In genomic region chr11:98595473-98595872, GRCm38 (mm10) we compare ENCODE assay signal across 27 mouse cellular contexts. TPM values are rescaled to one million over a fixed set of nuclear protein-coding genes. Genes with fewer than 3 reads are reported as not detected.
DNase-seq lines count a peak whose midpoint lies in the region; TF ChIP-seq lines count a peak whose summit lies in the region.
"Had no signal": no experiment of that assay in that cellular context is flagged by ENCODE, and none has a peak within 500 bp of the region (broad histone marks: within the 10 kb centered on the region; RNA-seq: fewer than 3 reads in every experiment).

No protein-coding gene starts in this region.

- H3K79me2 ChIP-seq in C2C12 (ENCODE audit: control insufficient read depth, insufficient read depth) (no peaks in the 10 kb centered on the region), myocyte (ENCODE audit: control insufficient read depth, insufficient read depth) (no peaks in the 10 kb centered on the region)

- H3K36me3 ChIP-seq in heart, embryonic 10.5 days: no peaks in the 10 kb centered on the region
- no peaks in the 10 kb centered on the region for H3K36me3 ChIP-seq in C2C12 (ENCODE audit: control insufficient read depth, insufficient read depth)
- no peaks in the 10 kb centered on the region for H3K36me3 ChIP-seq in myocyte (ENCODE audit: control insufficient read depth, insufficient read depth)
- H3K36me3 ChIP-seq: embryonic facial prominence, embryonic 13.5 days; embryonic facial prominence, embryonic 15.5 days; forebrain, embryonic 10.5 days; forebrain, embryonic 12.5 days; G1E had no signal

- TF ChIP-seq POLR2A in myocyte (IDR thresholded peaks at IDR 0.05; ENCODE audit: insufficient read length, low read depth): no peak

- H3K27me3 ChIP-seq in heart, embryonic 10.5 days (ENCODE audit: insufficient read depth, poor library complexity, severe bottlenecking): peaks cover 32% of the 10 kb centered on the region
- H3K27me3 ChIP-seq in C2C12 (ENCODE audit: control insufficient read depth, insufficient read depth, insufficient read length) (peaks cover 76% of the 10 kb centered on the region), myocyte (ENCODE audit: control insufficient read depth, insufficient read depth, insufficient read length) (peaks cover 51% of the 10 kb centered on the region)

- H3ac ChIP-seq in C2C12 (ENCODE audit: control insufficient read depth, insufficient read length, low read depth) (no peak overlapping the region), myocyte (ENCODE audit: control insufficient read depth, insufficient read length) (no peak overlapping the region)

- WGBS in heart, embryonic 10.5 days: 70% methylated on average over 10 of the region's 10 CpGs

- H3K9me3 ChIP-seq in heart, embryonic 10.5 days: no peaks in the 10 kb centered on the region
- H3K9me3 ChIP-seq: embryonic facial prominence, embryonic 13.5 days; embryonic facial prominence, embryonic 15.5 days; forebrain, embryonic 10.5 days; forebrain, embryonic 12.5 days; G1E had no signal

- H3K4me1 ChIP-seq in heart, embryonic 10.5 days: peaks cover 35% of the 10 kb centered on the region
- H3K4me1 ChIP-seq: forebrain, embryonic 12.5 days had no signal

- no peaks in the 10 kb centered on the region for H3K79me3 ChIP-seq in C2C12 (ENCODE audit: low read depth)

- TF ChIP-seq CTCF in C2C12 (IDR thresholded peaks at IDR 0.05; ENCODE audit: control insufficient read depth, insufficient read depth, insufficient read length): no peak

- DNase-seq in heart, adult 11 months: peak; percentile 52
- no peak for DNase-seq in heart, embryonic 10.5 days (ENCODE audit: low spot score)
- DNase-seq in kidney, adult 8-10 months: no peak
- DNase-seq: adrenal gland, adult 8-10 months; adrenal gland, postnatal 25 days; B cell, adult 2 months; cerebellum, adult 11 months; cerebellum, adult 18-20 months; cerebellum, adult 8-10 months; cerebellum, adult 9-11 months; cerebellum, postnatal 14 days; cerebellum, postnatal 36 days; embryo, embryonic 11 days had no signal

- H3K4me2 ChIP-seq in myocyte (ENCODE audit: low read depth): no peak overlapping the region
- H3K4me2 ChIP-seq: embryonic facial prominence, embryonic 13.5 days; embryonic facial prominence, embryonic 15.5 days; forebrain, embryonic 12.5 days had no signal

- no peak overlapping the region for H3K4me3 ChIP-seq in heart, embryonic 10.5 days
- H3K4me3 ChIP-seq in C2C12 (ENCODE audit: insufficient read depth, poor library complexity, severe bottlenecking) (no peak overlapping the region), myocyte (no peak overlapping the region)
- H3K4me3 ChIP-seq: embryonic facial prominence, embryonic 13.5 days; embryonic facial prominence, embryonic 15.5 days; erythroblast, embryonic 14.5 days; forebrain, embryonic 10.5 days; forebrain, embryonic 12.5 days had no signal

- H3K27ac ChIP-seq in heart, embryonic 10.5 days: no peak overlapping the region
- H3K27ac ChIP-seq: embryonic facial prominence, embryonic 13.5 days; embryonic facial prominence, embryonic 15.5 days; forebrain, embryonic 10.5 days; forebrain, embryonic 12.5 days had no signal

TF ChIP-seq in C2C12, 6 proteins besides CTCF, POLR2A, EP300 and RAD21:
- TF ChIP-seq MYOD1 (IDR thresholded peaks at IDR 0.05; ENCODE audit: control insufficient read depth, insufficient read length, low read depth) (peak; percentile 41), MYOG (IDR thresholded peaks at IDR 0.05; ENCODE audit: control insufficient read depth, extremely low read depth, insufficient read length) (no peak)
TF ChIP-seq in C2C12: peak in this region for 1.

TF ChIP-seq in myocyte, 11 proteins besides CTCF, POLR2A, EP300 and RAD21:
- TF ChIP-seq USF1 (IDR thresholded peaks at IDR 0.05; ENCODE audit: low read depth) (no peak), CEBPB (IDR thresholded peaks at IDR 0.05; ENCODE audit: insufficient read depth, poor library complexity, severe bottlenecking) (no peak), SRF (IDR thresholded peaks at IDR 0.05; ENCODE audit: control insufficient read depth, insufficient read length, low read depth) (no peak), REST (IDR thresholded peaks at IDR 0.05; ENCODE audit: insufficient read depth, insufficient read length) (no peak), MYOD1 (IDR thresholded peaks at IDR 0.05; ENCODE audit: control insufficient read depth in 1 of 3, insufficient read length in 2 of 3, low read depth in 2 of 3) (peak; percentile 73 to 98 (median 95)), TCF12 (IDR thresholded peaks at IDR 0.05; ENCODE audit: insufficient read depth, poor library complexity, severe bottlenecking) (peak; percentile 86), MYOG (IDR thresholded peaks at IDR 0.05; ENCODE audit: control insufficient read depth in 1 of 3, insufficient read depth in 1 of 3, insufficient read length in 2 of 3, low read depth in 2 of 3) (peak; percentile 89 to 99 (median 96)), E2F4 (IDR thresholded peaks at IDR 0.05; ENCODE audit: insufficient read depth) (no peak), POLR2AphosphoS2 (IDR thresholded peaks at IDR 0.05; ENCODE audit: insufficient read length, low read depth) (no peak), MAX (IDR thresholded peaks at IDR 0.05; ENCODE audit: low read depth) (no peak), TCF3 (IDR thresholded peaks at IDR 0.05; ENCODE audit: insufficient read length, low read depth) (peak; percentile 93)
TF ChIP-seq in myocyte: peak in this region for 4.

RNA-seq across cellular contexts. Expression of gene Lrrc3c, which starts 2.6 kb away (rescaled TPM):
- polyA plus RNA-seq in heart, embryonic 10.5 days (2016; fragmentation: Nextera tagmentation; extraction: Ambion mirVana): not detected in 2 replicates
- not detected for polyA plus RNA-seq in C2C12 (2012; fragmentation: generic; extraction: Trizol)
- not detected for polyA plus RNA-seq in myocyte (2012; fragmentation: generic; extraction: Trizol)
- polyA plus RNA-seq: activated CD4-positive, CD25-positive, alpha-beta regulatory T cell, adult 4 months; brain, embryonic 14.5 days; embryonic facial prominence, embryonic 11.5 days; embryonic facial prominence, embryonic 13.5 days; embryonic facial prominence, embryonic 15.5 days; erythroblast, embryonic 14.5 days; forebrain, embryonic 10.5 days; forebrain, embryonic 12.5 days; forebrain, embryonic 14.5 days; forebrain, embryonic 16.5 days; G1E; Patski had no signal

RNA-seq across cellular contexts. Expression of gene Ormdl3, which starts 8.3 kb away (rescaled TPM):
- polyA plus RNA-seq in heart, embryonic 10.5 days (2016; fragmentation: Nextera tagmentation; extraction: Ambion mirVana): 56.1 and 61.0 TPM in 2 replicates
- polyA plus RNA-seq in C2C12 (2012; fragmentation: generic; extraction: Trizol) (25.0 TPM), myocyte (2012; fragmentation: generic; extraction: Trizol) (43.5 TPM)

RNA-seq across cellular contexts. Expression of gene Gm12355, which starts 30.0 kb away (rescaled TPM):
- 0.71 and 1.0 TPM in 2 replicates for polyA plus RNA-seq in heart, embryonic 10.5 days (2016; fragmentation: Nextera tagmentation; extraction: Ambion mirVana)
- polyA plus RNA-seq in C2C12 (2012; fragmentation: generic; extraction: Trizol) (0.34 TPM), myocyte (2012; fragmentation: generic; extraction: Trizol) (0.44 TPM)
- polyA plus RNA-seq: erythroblast, embryonic 14.5 days; G1E had no signal

RNA-seq across cellular contexts. Expression of gene Gsdma3, which starts 30.7 kb away (rescaled TPM):
- not detected in 2 replicates for polyA plus RNA-seq in heart, embryonic 10.5 days (2016; fragmentation: Nextera tagmentation; extraction: Ambion mirVana)
- polyA plus RNA-seq in C2C12 (2012; fragmentation: generic; extraction: Trizol) (not detected), myocyte (2012; fragmentation: generic; extraction: Trizol) (not detected)
- polyA plus RNA-seq: activated CD4-positive, CD25-positive, alpha-beta regulatory T cell, adult 4 months; brain, embryonic 14.5 days; embryonic facial prominence, embryonic 11.5 days; embryonic facial prominence, embryonic 13.5 days; embryonic facial prominence, embryonic 15.5 days; erythroblast, embryonic 14.5 days; forebrain, embryonic 10.5 days; forebrain, embryonic 12.5 days; forebrain, embryonic 14.5 days; forebrain, embryonic 16.5 days; G1E; Patski had no signal

RNA-seq across cellular contexts. Expression of gene Zpbp2, which starts 44.6 kb away (rescaled TPM):
- 0.21 and 0.65 TPM in 2 replicates for polyA plus RNA-seq in heart, embryonic 10.5 days (2016; fragmentation: Nextera tagmentation; extraction: Ambion mirVana)
- polyA plus RNA-seq in C2C12 (2012; fragmentation: generic; extraction: Trizol) (not detected), myocyte (2012; fragmentation: generic; extraction: Trizol) (not detected)
- polyA plus RNA-seq: embryonic facial prominence, embryonic 13.5 days; forebrain, embryonic 12.5 days; forebrain, embryonic 14.5 days; forebrain, embryonic 16.5 days had no signal
